Mouse (Mus musculus) liver, adult 2 months (tissue): ENCODE measurements at regions not wholly inside any gene's neighbourhood (a gene's known extent, or its start where the extent isn't known, plus 50 kb on each side); places are given as distances from the start of the nearest gene placed in this dataset.

Experiments
- CTCF ChIP-seq: fragments of 200-500 bp; IDR thresholded peaks from 2 replicates; pipeline ENCODE4 v1.5.1; 2011; ENCODE audit warnings: low read depth, low read length, control low read depth
- POLR2A ChIP-seq: fragments of 200-500 bp; IDR thresholded peaks from 2 replicates; pipeline ENCODE4 v1.6.1; 2011; ENCODE audit warnings: low read length, control low read depth; ENCODE audit not compliant: insufficient read depth; ENCODE audit errors: extremely low read depth

- TF ChIP-seq CTCF (no peak), POLR2A (no peak)
Observed at GRCm38 (mm10) chr3:54446889-54447288, 86.0 kb downstream of the Postn start.
